Comparison of ENCODE assay signal across 8 mouse cellular contexts in the genomic region with DNA sequence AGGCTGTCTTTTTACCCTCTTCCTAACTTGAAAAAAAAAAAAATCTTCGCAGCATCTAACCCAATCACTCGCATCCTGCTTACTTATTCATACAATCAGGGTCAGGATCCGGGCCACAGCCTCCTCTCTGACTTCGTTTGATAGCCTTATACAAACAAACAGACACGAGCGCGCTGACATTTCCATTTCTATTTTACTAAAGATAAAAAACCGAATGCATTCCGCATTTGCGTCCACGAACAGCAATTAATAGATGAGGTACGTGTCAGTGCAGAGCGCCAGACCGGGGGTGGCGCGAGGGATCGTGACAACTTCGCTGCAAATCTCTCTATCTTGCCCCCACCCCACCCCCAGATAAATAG. TPM values are rescaled to one million over a fixed set of nuclear protein-coding genes. Genes with fewer than 3 reads are reported as not detected.
A peak's percentile ranks its signal among the peaks of the same experiment; 100 is the strongest.
DNase-seq lines count a peak whose midpoint lies in the region; ATAC-seq and TF ChIP-seq lines count a peak whose summit lies in the region.

A gene (minus strand): TSS at position 248 of the 362 bp plus-strand sequence.

- H3K9ac ChIP-seq in heart, embryonic 14.5 days (ENCODE audit: low read length): peak within 1 kb of the TSS; percentile 79

- H3K9me3 ChIP-seq in heart, embryonic 10.5 days: no peaks in the 10 kb centered on the region
- no peaks in the 10 kb centered on the region for H3K9me3 ChIP-seq in heart, embryonic 14.5 days (ENCODE audit: control insufficient read depth, low read length)

- no peak for ATAC-seq in heart, embryonic 14.5 days (ENCODE audit: insufficient number of reproducible peaks, insufficient read depth, low FRiP score, low read depth)
- ATAC-seq in CD4-positive, CD25-positive, alpha-beta regulatory T cell, adult 4 months: no peak

- H3K27ac ChIP-seq in heart, embryonic 10.5 days: peak within 1 kb of the TSS; percentile 81
- peak within 1 kb of the TSS; percentile 99 for H3K27ac ChIP-seq in cerebellum, adult 2 months (ENCODE audit: insufficient read depth, low read length)
- 0 out of 4 replicates have a peak within 1 kb of the TSS, but pooled peaks of 1 of the 2 experiments have one; percentile 3 for H3K27ac ChIP-seq in heart, embryonic 14.5 days (replicated peaks in 1 of 2; ENCODE audit: control insufficient read depth in 1 of 2, insufficient read depth in 1 of 2, low read depth in 2 of 2, low read length in 2 of 2)

- peak within 1 kb of the TSS; percentile 99 for H3K4me2 ChIP-seq in heart, embryonic 14.5 days (ENCODE audit: low read length)

- H3K36me3 ChIP-seq in heart, embryonic 10.5 days: no peaks in the 10 kb centered on the region
- H3K36me3 ChIP-seq in heart, embryonic 14.5 days (ENCODE audit: control insufficient read depth, insufficient read depth, low read length): no peaks in the 10 kb centered on the region

- under 1% methylated on average over 18 of the region's 18 CpGs for WGBS in heart, embryonic 10.5 days
- under 1% methylated on average over 18 of the region's 18 CpGs for WGBS in cerebellum, adult 2 months
- WGBS in heart, embryonic 14.5 days: under 1% methylated on average over 18 of the region's 18 CpGs

- no peak for TF ChIP-seq CTCF in cerebellum, adult 2 months (IDR thresholded peaks at IDR 0.05; ENCODE audit: borderline replicate concordance, insufficient read depth, low read depth, low read length)

- H3K4me1 ChIP-seq in heart, embryonic 10.5 days: peaks cover 11% of the 10 kb centered on the region
- H3K4me1 ChIP-seq in cerebellum, adult 2 months (ENCODE audit: control insufficient read depth, insufficient read depth, low read length): peaks cover 2% of the 10 kb centered on the region
- H3K4me1 ChIP-seq in heart, embryonic 14.5 days (ENCODE audit: control insufficient read depth in 2 of 2, insufficient read depth in 2 of 2, low read length in 2 of 2): peaks cover 4 to 7% of the 10 kb centered on the region in 2 experiments; a peak in 3 of 4 replicates

- no peak for DNase-seq in heart, embryonic 10.5 days (ENCODE audit: low spot score)
- no peak for DNase-seq in heart, adult 9 months (ENCODE audit: low spot score in 2 of 2)
- peak; percentile 70 to 72 for DNase-seq in cerebellum, adult 2 months
- peak; percentile 27 for DNase-seq in kidney, postnatal 10 days
- peak; percentile 24 for DNase-seq in lung, postnatal 14 days
- DNase-seq in B cell, adult 2 months: no peak

- peaks cover 18% of the 10 kb centered on the region; the same call in 1 of the 2 replicates for H3K27me3 ChIP-seq in heart, embryonic 10.5 days (ENCODE audit: insufficient read depth, poor library complexity, severe bottlenecking)
- H3K27me3 ChIP-seq in cerebellum, adult 2 months (ENCODE audit: control insufficient read depth, insufficient read depth, low read length): no peaks in the 10 kb centered on the region
- no peaks in the 10 kb centered on the region for H3K27me3 ChIP-seq in heart, embryonic 14.5 days (ENCODE audit: control insufficient read depth, insufficient read depth, low read length)

- H3K4me3 ChIP-seq in heart, embryonic 10.5 days: peak within 1 kb of the TSS; percentile 78
- H3K4me3 ChIP-seq in cerebellum, adult 2 months (replicated peaks; ENCODE audit: insufficient read depth, low read depth, low read length): peak within 1 kb of the TSS; percentile 70
- peak within 1 kb of the TSS; percentile 75 to 86 for H3K4me3 ChIP-seq in heart, embryonic 14.5 days (ENCODE audit: control insufficient read depth in 1 of 2, insufficient read depth in 1 of 2, low read depth in 1 of 2, low read length in 2 of 2)

- TF ChIP-seq POLR2A in cerebellum, adult 2 months (IDR thresholded peaks at IDR 0.05; ENCODE audit: borderline replicate concordance, insufficient read depth, low read length): 0 out of 2 replicates have a peak, but pooled peaks have one; percentile 1

RNA-seq across cellular contexts. Expression of the gene that starts here (rescaled TPM):
- 1.5 and 1.6 TPM in 2 replicates for polyA plus RNA-seq in heart, embryonic 10.5 days (2016; fragmentation: Nextera tagmentation; extraction: Ambion mirVana)
- polyA plus RNA-seq in cerebellum, adult 2 months (2012; rRNA removed): 9.8 and 10.1 TPM in 2 replicates
- polyA plus RNA-seq in heart, embryonic 14.5 days (2014; fragmentation: Nextera tagmentation; extraction: Ambion mirVana): 1.6 and 2.1 TPM in 2 replicates
- not detected for polyA plus RNA-seq in CD4-positive, CD25-positive, alpha-beta regulatory T cell, adult 4 months (2017; shearing (Covaris generic))

Comparison
In these comparisons a context has a peak if more than half of its experiments do, and no peak if none do; other contexts are left out.
1. DNase-seq: peak in cerebellum, adult 2 months (2 of 2), kidney, postnatal 10 days (single experiment) and lung, postnatal 14 days (single experiment); none in heart, embryonic 10.5 days (single experiment), heart, adult 9 months (0 of 2) and B cell, adult 2 months (0 of 2).
2. Peak in every context shown above with its lines, with median percentiles within 50 percentile points of each other: H3K4me3 ChIP-seq.